Mouse (Mus musculus) neural tube, embryonic 13.5 days (tissue): ENCODE measurements around the gene Zan. TPM values are rescaled to one million over a fixed set of nuclear protein-coding genes. Genes with fewer than 3 reads are reported as not detected.
A peak's percentile ranks its signal among the peaks of the same experiment; 100 is the strongest.

Experiments used
- ATAC-seq: fragments of 200-750 bp; cut with Nextera tagmentation; 2 replicates; pipeline ENCODE4 v1.8.0; 2017; ENCODE audit warnings: low read depth, mild to moderate bottlenecking, moderate TSS enrichment, moderate library complexity
- H3K27ac ChIP-seq: fragments of 300-500 bp; sonication (generic); replicated peaks from 2 replicates; pipeline ENCODE4 v1.5.1; 2015; ENCODE audit warnings: moderate library complexity, mild to moderate bottlenecking, inconsistent platforms
- H3K27me3 ChIP-seq: fragments of 300-500 bp; sonication (generic); 2 replicates; pipeline ENCODE4 v1.6.1; 2015; ENCODE audit warnings: mild to moderate bottlenecking, inconsistent platforms
- H3K36me3 ChIP-seq: fragments of 300-500 bp; sonication (generic); 2 replicates; pipeline ENCODE4 v1.6.1; 2015; ENCODE audit warnings: mild to moderate bottlenecking, inconsistent platforms
- H3K4me1 ChIP-seq: fragments of 300-500 bp; sonication (generic); replicated peaks from 2 replicates; pipeline ENCODE4 v1.6.1; 2015; ENCODE audit warnings: inconsistent platforms
- H3K4me2 ChIP-seq: fragments of 300-500 bp; sonication (generic); 2 replicates; pipeline ENCODE4 v1.6.1; 2015; ENCODE audit warnings: inconsistent platforms, mild to moderate bottlenecking, moderate library complexity
- H3K4me3 ChIP-seq: fragments of 300-500 bp; sonication (generic); 2 replicates; pipeline ENCODE4 v1.5.1; 2015; ENCODE audit warnings: mild to moderate bottlenecking, inconsistent platforms
- H3K9ac ChIP-seq: fragments of 300-500 bp; sonication (generic); 2 replicates; pipeline ENCODE4 v1.6.1; 2015; ENCODE audit warnings: moderate library complexity, mild to moderate bottlenecking, inconsistent platforms
- H3K9me3 ChIP-seq: fragments of 300-500 bp; sonication (generic); 2 replicates; pipeline ENCODE4 v1.6.1; 2016; ENCODE audit warnings: inconsistent platforms
- WGBS: fragments of 180-500 bp; shearing (Covaris S2); methylation state at CpG from one replicate; pipeline ENCODE4 v1.1.7; 2015; 5-methylcytosine and 5-hydroxymethylcytosine counted together
- polyA plus RNA-seq: library from polyadenylated mRNA; unstranded; fragments of >200 nt; fragmentation: Nextera tagmentation; extraction: Ambion mirVana; gene quantifications from 2 replicates; pipeline ENCODE4 v1.2.1, GENCODE M21; 2015

Zan gene
- polyA plus RNA-seq, 1 experiment from 2014 or later: 0.08 TPM

DNA sequence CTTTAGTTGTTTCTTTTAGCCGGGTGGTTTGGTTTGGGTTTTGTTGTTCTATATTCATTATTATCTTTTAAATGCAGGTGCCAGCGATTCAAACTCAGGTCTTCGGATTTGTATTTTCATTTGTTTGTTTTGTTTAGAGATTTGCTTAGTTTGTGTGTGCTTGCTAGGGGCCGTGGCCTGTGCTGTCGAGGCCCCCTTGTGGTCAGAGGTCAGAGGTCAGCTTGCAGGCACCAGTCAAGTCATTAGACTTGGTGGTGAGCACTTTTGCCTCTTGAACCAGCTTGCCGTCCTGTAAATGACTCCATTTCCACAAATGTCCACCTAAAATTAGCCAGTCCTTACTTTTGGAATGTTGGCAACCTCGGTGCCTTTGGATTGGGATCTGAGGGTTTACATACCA is 118.5 kb downstream of the Zan start:
- Histone ChIP-seq H3K9me3 (no peaks in the 10 kb centered on the region), H3K9ac (no peak overlapping the region), H3K4me2 (no peak overlapping the region), H3K4me3 (no peak overlapping the region), H3K27ac (no peak overlapping the region), H3K36me3 (peaks cover 61% of the 10 kb centered on the region), H3K27me3 (no peaks in the 10 kb centered on the region), H3K4me1 (no peaks in the 10 kb centered on the region)
- 50% methylated on average over 7 of the region's 7 CpGs for WGBS
- no peak for ATAC-seq

DNA sequence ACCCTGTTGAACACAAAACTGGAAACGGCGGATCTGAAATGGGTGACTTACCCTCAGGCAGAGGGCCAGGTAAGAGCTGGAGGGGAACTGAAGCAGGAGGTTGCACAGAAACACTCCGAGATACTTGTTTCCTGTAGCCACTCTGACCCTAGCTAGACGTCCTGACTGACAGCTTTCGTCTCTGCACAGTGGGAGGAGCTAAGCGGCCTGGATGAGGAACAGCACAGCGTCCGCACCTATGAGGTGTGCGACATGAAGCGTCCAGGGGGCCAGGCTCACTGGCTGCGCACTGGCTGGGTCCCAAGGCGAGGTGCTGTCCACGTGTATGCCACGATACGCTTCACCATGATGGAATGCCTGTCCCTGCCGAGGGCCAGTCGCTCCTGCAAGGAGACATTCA is 122.8 kb downstream of the Zan start:
- no peak overlapping the region for H3K27ac ChIP-seq
- peaks cover 29% of the 10 kb centered on the region; the same call in 1 of the 2 replicates for H3K36me3 ChIP-seq
- H3K4me1 ChIP-seq: peaks cover 35% of the 10 kb centered on the region
- ATAC-seq: no peak
- WGBS: 90% methylated on average over 17 of the region's 17 CpGs
- H3K9ac ChIP-seq: no peak overlapping the region
- H3K27me3 ChIP-seq: peaks cover 19% of the 10 kb centered on the region
- no peak overlapping the region for H3K4me3 ChIP-seq
- no peak overlapping the region for H3K4me2 ChIP-seq
- H3K9me3 ChIP-seq: no peaks in the 10 kb centered on the region

DNA sequence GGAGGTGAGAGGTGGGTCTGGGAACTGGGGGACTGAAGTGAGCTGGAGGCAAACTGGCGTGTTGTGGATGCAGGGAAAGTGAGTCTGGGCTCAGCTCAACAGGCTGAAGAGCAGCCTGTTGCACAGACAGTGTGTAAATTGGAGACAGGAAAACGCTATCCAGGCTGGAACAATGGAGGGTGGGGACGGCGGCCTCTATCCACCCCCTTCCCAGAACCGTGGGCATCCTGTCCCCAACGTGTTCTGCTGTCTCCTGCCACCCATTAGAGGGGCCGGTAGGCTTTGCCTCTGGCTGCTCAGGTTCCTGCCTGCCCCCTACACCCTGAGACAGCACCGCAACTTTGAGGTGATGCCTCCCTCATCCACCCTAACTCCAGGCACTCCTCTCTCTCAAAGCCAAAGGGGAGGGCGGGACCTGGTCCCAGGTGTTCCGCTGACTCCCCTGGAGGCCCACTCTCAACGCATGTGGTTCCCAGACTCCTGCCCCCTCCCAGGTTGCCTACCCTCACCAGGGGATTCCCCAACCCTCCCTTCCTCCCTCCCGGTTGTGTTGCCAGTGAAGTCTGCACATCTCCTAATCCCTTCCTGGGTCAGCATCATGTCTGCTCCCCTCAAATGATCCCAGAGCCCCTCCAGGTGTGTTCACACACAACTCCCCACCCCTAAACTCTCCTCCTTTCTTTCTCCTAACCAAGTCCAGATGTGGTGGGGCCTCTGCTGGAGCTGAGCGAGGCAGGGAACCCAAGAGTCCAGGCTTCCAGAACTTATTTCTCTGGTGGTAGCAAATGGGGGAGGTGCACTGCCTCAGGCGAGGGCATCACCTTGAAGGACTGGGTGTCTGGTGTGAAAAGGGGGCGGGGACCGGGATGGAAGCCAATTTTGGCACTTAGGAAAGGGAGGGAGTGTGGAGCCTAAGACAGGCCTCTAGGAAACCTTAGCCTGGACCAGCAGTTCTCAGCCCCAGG is 124.6 kb downstream of the Zan start:
- peaks cover 24% of the 10 kb centered on the region; the same call in 1 of the 2 replicates for H3K36me3 ChIP-seq
- no peak for ATAC-seq
- peak overlapping the region; percentile 79 for H3K9ac ChIP-seq
- H3K9me3 ChIP-seq: no peaks in the 10 kb centered on the region
- no peak overlapping the region for H3K27ac ChIP-seq
- H3K4me2 ChIP-seq: peak overlapping the region; percentile 90
- H3K27me3 ChIP-seq: peaks cover 30% of the 10 kb centered on the region
- H3K4me3 ChIP-seq: peak overlapping the region; percentile 55
- H3K4me1 ChIP-seq: peaks cover 46% of the 10 kb centered on the region
- WGBS: 21% methylated on average over 16 of the region's 16 CpGs

DNA sequence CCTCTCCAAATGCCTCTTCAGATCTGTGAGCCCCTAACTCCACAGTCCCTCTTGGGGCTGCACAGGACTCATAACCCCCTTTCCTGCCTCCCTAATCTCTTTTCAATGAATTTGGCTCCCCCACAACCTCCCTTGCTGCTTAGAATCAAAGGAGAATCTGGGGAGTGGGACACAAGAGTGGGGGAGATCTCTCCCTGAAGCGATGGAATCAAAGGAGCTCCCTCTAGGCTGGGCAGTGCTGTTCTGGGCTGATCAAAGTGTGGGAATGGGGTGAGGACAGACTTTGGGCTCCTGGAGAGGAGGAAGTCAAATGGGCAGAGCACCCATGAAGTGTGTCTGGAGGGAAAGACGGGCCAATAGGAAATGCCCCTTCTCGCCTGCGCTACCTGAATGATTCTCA is 125.5 kb downstream of the Zan start:
- 10% methylated on average over 4 of the region's 4 CpGs for WGBS
- Histone ChIP-seq H3K9me3 (no peaks in the 10 kb centered on the region), H3K27me3 (peaks cover 30% of the 10 kb centered on the region), H3K4me2 (peak overlapping the region; percentile 90), H3K4me3 (peak overlapping the region; percentile 55), H3K36me3 (peaks cover 23% of the 10 kb centered on the region; the same call in 1 of the 2 replicates), H3K9ac (peak overlapping the region; percentile 79), H3K4me1 (peaks cover 46% of the 10 kb centered on the region), H3K27ac (no peak overlapping the region)
- no peak for ATAC-seq

DNA sequence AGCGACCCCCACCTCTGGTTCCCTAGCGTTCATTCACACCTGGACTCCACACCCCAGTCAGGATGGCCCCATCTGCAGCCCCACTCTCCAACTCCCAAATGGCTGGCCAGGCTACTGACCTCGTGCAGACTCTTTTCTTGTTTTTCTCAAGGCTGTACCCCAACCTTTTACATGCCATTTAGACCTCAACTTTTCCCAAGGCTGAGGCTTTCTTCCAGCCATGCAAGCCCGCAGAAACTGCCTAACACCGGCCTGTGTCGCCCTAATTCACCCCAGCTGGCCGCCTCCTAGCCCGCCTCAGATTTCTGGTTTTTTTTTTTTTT is 125.8 kb downstream of the Zan start:
- Histone ChIP-seq H3K27me3 (peaks cover 30% of the 10 kb centered on the region), H3K4me2 (peak overlapping the region; percentile 90), H3K36me3 (peaks cover 20% of the 10 kb centered on the region; the same call in 1 of the 2 replicates), H3K27ac (0 out of 2 replicates have a peak overlapping the region, but pooled peaks have one; percentile 76), H3K4me1 (peaks cover 46% of the 10 kb centered on the region), H3K9me3 (no peaks in the 10 kb centered on the region), H3K9ac (peak overlapping the region; percentile 79), H3K4me3 (peak overlapping the region; percentile 55)
- 3% methylated on average over 8 of the region's 8 CpGs for WGBS
- no peak for ATAC-seq

DNA sequence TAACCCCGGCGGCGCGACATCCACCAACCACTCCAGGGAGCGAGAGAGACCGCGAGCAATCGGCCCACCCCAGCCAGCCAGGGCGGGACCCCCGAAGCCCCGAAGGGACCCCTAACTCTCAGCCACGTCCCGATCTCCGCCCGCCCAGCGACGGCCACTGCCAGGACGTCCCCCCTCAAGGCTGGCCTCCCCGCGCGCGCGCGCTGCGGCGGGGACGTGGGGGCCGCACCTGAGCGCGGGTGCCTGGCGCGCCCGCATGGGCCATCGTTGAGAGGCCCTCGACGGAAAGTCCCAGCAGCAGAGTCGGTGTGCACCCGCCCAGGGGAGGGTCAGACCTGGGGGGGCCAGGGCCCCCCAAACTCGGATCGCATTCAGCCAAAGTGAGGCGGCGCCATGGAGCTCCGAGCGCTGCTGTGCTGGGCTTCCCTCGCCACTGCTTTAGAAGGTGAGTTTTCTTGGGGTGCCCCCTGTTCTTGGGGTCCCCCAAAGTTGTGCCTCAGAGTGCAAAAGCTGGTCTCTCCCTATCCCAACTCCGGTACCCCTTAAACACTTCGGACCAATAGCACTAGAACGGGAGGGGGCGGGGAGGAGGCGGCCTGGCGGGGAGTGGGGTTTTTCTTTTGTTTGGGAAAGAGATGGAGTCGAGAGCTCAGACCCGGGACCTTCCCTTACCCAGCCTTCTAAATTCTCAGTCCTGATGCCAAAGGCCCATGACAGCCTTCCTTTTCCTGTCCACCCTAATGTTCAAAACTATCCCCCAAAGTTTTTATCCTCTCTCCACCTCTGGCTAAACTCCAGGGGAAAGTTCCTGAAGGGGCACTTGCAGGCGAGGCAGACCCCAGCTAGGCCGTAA is 126.4 kb downstream of the Zan start:
- Histone ChIP-seq H3K4me2 (peak overlapping the region; percentile 90), H3K4me3 (peak overlapping the region; percentile 55), H3K9ac (peak overlapping the region; percentile 79), H3K27me3 (peaks cover 30% of the 10 kb centered on the region), H3K36me3 (peaks cover 15% of the 10 kb centered on the region; the same call in 1 of the 2 replicates), H3K4me1 (peaks cover 46% of the 10 kb centered on the region), H3K9me3 (no peaks in the 10 kb centered on the region), H3K27ac (peak overlapping the region; percentile 76)
- under 1% methylated on average over 55 of the region's 55 CpGs for WGBS
- peak; percentile 49 for ATAC-seq

DNA sequence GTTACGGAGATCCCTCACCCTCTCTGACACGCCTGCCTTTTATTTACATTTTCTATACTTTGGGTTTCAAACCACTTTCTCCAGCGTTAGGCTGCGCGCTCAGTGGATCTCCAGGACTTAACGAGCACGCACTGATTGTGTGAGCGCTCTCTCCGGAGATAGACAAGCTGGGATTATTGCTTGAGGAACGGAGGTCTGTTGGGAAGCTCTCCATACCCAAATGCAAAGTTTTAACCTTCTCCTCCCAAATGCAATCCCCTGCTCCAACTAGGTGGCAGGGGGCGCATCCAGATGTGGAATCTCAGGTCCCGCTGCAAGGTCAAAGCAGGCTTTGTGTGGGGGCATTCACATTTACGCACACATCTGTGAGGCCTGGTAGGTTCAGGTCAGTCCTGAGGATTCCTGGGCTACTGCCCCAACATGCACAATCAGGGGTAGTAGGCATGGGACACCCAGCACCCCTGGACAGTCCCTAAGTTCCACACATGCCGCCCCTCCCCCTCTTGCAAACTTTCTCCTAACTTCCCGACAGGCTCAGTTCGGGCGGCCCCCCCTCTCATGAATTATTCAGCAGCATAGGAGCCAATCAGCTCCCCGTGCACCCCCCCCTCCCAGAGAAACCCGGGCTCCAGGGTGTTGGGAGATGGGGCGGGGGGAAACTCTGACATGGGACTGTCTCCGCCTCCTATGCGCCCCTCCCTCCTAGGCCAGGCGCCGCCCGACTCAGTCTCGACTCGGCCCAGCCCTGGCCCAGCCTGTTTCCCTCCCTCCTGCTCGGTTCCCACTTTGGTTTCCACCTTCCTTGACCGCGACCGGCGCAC is 127.3 kb downstream of the Zan start, which contains the start of gene Ephb4:
TSS of gene Ephb4 (plus strand) at position 726 of the 821 bp plus-strand sequence.
- ATAC-seq: peak; percentile 89
- H3K36me3 ChIP-seq: peaks cover 9% of the 10 kb centered on the region; the same call in 1 of the 2 replicates
- peak within 1 kb of the TSS; percentile 79 for H3K9ac ChIP-seq
- no peaks in the 10 kb centered on the region for H3K9me3 ChIP-seq
- peak within 1 kb of the TSS; percentile 76 for H3K27ac ChIP-seq
- WGBS: 0% methylated on average over 28 of the region's 32 CpGs
- peak within 1 kb of the TSS; percentile 90 for H3K4me2 ChIP-seq
- H3K4me1 ChIP-seq: peaks cover 46% of the 10 kb centered on the region
- peaks cover 30% of the 10 kb centered on the region for H3K27me3 ChIP-seq
- peak within 1 kb of the TSS; percentile 55 for H3K4me3 ChIP-seq

DNA sequence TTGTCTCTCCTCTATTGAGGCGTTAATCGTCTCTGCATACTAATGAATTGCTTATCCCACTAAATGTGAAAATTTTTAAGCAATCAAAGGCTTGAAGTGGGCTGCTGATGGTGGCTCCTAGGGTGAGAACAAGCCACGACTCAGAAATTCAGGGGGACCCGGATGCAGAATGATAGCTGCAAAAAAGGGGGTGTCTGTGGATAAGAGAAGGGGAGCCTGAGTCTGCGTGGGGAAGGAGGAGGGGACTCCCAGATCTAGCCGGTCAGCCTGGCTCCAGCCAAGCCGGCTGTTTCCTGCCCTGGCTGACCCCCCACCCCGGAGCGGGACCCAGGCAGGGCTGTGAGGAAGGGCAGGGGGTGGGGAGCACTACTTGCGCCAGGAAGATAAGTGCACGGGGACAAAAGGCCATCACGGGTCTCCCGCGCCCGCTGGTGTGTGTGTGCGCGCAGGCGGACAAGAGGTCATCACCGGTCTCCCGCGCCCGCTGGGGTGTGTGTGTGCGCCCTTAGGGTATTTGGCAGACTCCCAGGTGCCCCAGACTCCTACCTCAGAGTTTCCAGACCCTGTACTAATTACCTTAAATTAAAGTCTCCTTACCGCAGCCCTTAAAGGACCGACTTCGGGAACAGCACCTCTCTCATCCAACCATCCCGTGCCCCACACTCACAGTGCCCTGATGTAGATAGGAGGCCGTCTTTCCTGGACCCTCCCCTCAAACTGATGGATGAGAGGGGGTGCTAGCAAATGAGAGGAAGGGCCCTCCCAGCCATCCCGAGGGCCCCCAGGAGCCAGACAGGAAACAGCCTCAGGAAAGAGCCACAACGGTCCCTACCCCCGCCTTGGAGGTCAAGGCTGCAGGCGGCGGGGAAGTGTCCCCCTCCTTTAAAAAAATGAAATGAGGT is 128.1 kb downstream of the Zan start:
- peak overlapping the region; percentile 64 for H3K9ac ChIP-seq
- H3K27me3 ChIP-seq: peaks cover 30% of the 10 kb centered on the region
- WGBS: under 1% methylated on average over 33 of the region's 33 CpGs
- peak overlapping the region; percentile 55 for H3K4me3 ChIP-seq
- H3K9me3 ChIP-seq: no peaks in the 10 kb centered on the region
- H3K4me2 ChIP-seq: peak overlapping the region; percentile 90
- ATAC-seq: 0 out of 2 replicates have a peak, but pooled peaks have one; percentile 6
- H3K36me3 ChIP-seq: peaks cover 2% of the 10 kb centered on the region; the same call in 1 of the 2 replicates
- H3K27ac ChIP-seq: peak overlapping the region; percentile 49
- peaks cover 46% of the 10 kb centered on the region for H3K4me1 ChIP-seq

DNA sequence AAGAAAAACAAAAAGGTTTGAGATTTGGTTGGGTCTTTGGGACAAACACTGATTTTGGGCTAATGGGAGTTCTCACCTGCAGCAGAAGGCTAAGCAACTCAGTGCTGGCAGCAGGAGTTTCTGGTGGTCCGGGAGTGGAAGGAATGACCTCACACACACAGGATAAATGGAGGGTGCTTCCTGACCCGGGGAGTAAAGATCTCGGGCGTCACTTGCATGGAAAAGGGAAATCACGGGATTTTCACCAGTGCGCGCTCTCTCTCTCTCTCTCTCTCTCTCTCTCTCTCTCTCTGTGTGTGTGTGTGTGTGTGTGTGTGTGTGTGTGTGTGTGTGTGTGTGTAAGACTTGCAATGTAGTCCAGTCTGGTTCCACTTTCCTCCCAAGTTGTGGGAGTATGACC is 129.0 kb downstream of the Zan start:
- H3K4me3 ChIP-seq: no peak overlapping the region
- no peaks in the 10 kb centered on the region for H3K36me3 ChIP-seq
- H3K9ac ChIP-seq: no peak overlapping the region
- no peaks in the 10 kb centered on the region for H3K9me3 ChIP-seq
- no peak overlapping the region for H3K4me2 ChIP-seq
- ATAC-seq: no peak
- H3K27ac ChIP-seq: no peak overlapping the region
- peaks cover 30% of the 10 kb centered on the region for H3K27me3 ChIP-seq
- WGBS: 15% methylated on average over 7 of the region's 7 CpGs
- H3K4me1 ChIP-seq: peaks cover 46% of the 10 kb centered on the region

DNA sequence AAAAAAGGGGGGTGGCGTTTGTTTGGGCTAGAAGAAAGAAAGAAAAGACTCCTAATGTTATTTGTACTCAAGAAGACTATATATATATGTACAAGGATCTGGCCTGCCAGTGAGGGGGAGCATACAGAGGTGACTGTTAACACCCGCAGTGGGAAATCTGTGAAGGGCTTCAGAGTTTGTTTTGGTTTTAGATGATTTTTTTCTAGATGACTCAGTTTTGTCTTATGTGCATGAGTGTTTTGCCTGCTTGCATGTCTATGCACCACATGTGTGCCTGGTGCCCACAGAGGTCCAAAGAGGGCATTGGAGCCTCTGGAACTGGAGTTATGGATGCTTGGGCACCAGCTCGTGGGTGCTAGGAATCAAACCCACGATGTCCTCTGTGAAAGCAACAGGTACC is 129.9 kb downstream of the Zan start:
- H3K9ac ChIP-seq: no peak overlapping the region
- 87% methylated on average over 4 of the region's 4 CpGs for WGBS
- no peak overlapping the region for H3K4me2 ChIP-seq
- H3K9me3 ChIP-seq: no peaks in the 10 kb centered on the region
- H3K4me1 ChIP-seq: peaks cover 37% of the 10 kb centered on the region
- no peak for ATAC-seq
- no peak overlapping the region for H3K4me3 ChIP-seq
- peaks cover 30% of the 10 kb centered on the region for H3K27me3 ChIP-seq
- H3K36me3 ChIP-seq: no peaks in the 10 kb centered on the region
- H3K27ac ChIP-seq: no peak overlapping the region
